Mouse (Mus musculus) lung, adult 2 months (tissue): ENCODE measurements around the gene Wls.

Source experiments
- CTCF ChIP-seq: fragments of 200-500 bp; IDR thresholded peaks from 2 replicates; pipeline ENCODE4 v1.5.1; 2011; ENCODE audit warnings: mild to moderate bottlenecking, low read length, control low read depth; ENCODE audit not compliant: insufficient read depth
- POLR2A ChIP-seq: fragments of 200-500 bp; IDR thresholded peaks from 2 replicates; pipeline ENCODE4 v1.6.1; 2011; ENCODE audit warnings: low read depth, mild to moderate bottlenecking, control low read depth, low read length, borderline replicate concordance; ENCODE audit errors: extremely low read depth

GRCm38 (mm10) chr3:159789781-159790180 lies 49.7 kb upstream of the Wls start:
- no peak for TF ChIP-seq POLR2A
- no peak for TF ChIP-seq CTCF
